Mouse (Mus musculus): ENCODE data around the gene Prkca.
A peak's percentile ranks its signal among the peaks of the same experiment; 100 is the strongest.

Prkca gene

GRCm38 (mm10) chr11:108235081-108235703 lies 108.5 kb downstream of the Prkca start:
- peak; percentile 84 for DNase-seq (ENCODE audit: low read depth)

GRCm38 (mm10) chr11:108233015-108233414 lies 110.7 kb downstream of the Prkca start:
- DNase-seq (ENCODE audit: low read depth) = no peak

GRCm38 (mm10) chr11:108230101-108230500 lies 113.6 kb downstream of the Prkca start:
- DNase-seq (ENCODE audit: low read depth) = no peak

- no peak for DNase-seq (ENCODE audit: low read depth)
Observed at GRCm38 (mm10) chr11:108229176-108229946, 114.4 kb downstream of the Prkca start.

GRCm38 (mm10) chr11:108228497-108228896 lies 115.2 kb downstream of the Prkca start:
- DNase-seq (ENCODE audit: low read depth) = no peak

- no peak for DNase-seq (ENCODE audit: low read depth)
Observed at GRCm38 (mm10) chr11:108226248-108226647, 117.5 kb downstream of the Prkca start.

- no peak for DNase-seq (ENCODE audit: low read depth)
Observed at GRCm38 (mm10) chr11:108224233-108224973, 119.3 kb downstream of the Prkca start.

GRCm38 (mm10) chr11:108223613-108224232 lies 120.0 kb downstream of the Prkca start:
- no peak for DNase-seq (ENCODE audit: low read depth)

- DNase-seq (ENCODE audit: low read depth) = peak; percentile 53
Observed at GRCm38 (mm10) chr11:108223154-108223553, 120.6 kb downstream of the Prkca start.

- no peak for DNase-seq (ENCODE audit: low read depth)
Observed at GRCm38 (mm10) chr11:108222616-108223015, 121.1 kb downstream of the Prkca start.

GRCm38 (mm10) chr11:108222026-108222425 lies 121.7 kb downstream of the Prkca start:
- no peak for DNase-seq (ENCODE audit: low read depth)

- no peak for DNase-seq (ENCODE audit: low read depth)
Observed at GRCm38 (mm10) chr11:108221124-108221835, 122.4 kb downstream of the Prkca start.

- no peak for DNase-seq (ENCODE audit: low read depth)
Observed at GRCm38 (mm10) chr11:108220605-108221004, 123.1 kb downstream of the Prkca start.

GRCm38 (mm10) chr11:108217043-108217442 lies 126.7 kb downstream of the Prkca start:
- DNase-seq (ENCODE audit: low read depth) = no peak

GRCm38 (mm10) chr11:108216064-108216463 lies 127.7 kb downstream of the Prkca start:
- no peak for DNase-seq (ENCODE audit: low read depth)

GRCm38 (mm10) chr11:108215466-108215865 lies 128.3 kb downstream of the Prkca start:
- DNase-seq (ENCODE audit: low read depth) = no peak

- peak; percentile 10 for DNase-seq (ENCODE audit: low read depth)
Observed at GRCm38 (mm10) chr11:108214521-108215223, 129.1 kb downstream of the Prkca start.

GRCm38 (mm10) chr11:108213783-108214182 lies 129.9 kb downstream of the Prkca start:
- no peak for DNase-seq (ENCODE audit: low read depth)

- DNase-seq (ENCODE audit: low read depth) = no peak
Observed at GRCm38 (mm10) chr11:108212638-108213037, 131.1 kb downstream of the Prkca start.

- no peak for DNase-seq (ENCODE audit: low read depth)
Observed at GRCm38 (mm10) chr11:108212030-108212429, 131.7 kb downstream of the Prkca start.

- no peak for DNase-seq (ENCODE audit: low read depth)
Observed at GRCm38 (mm10) chr11:108210749-108211148, 133.0 kb downstream of the Prkca start.

Measured in 416B (cell line).